Mouse (Mus musculus) heart, postnatal 0 days (tissue): ENCODE measurements at regions not wholly inside any gene's neighbourhood (a gene's known extent, or its start where the extent isn't known, plus 50 kb on each side); places are given as distances from the start of the nearest gene placed in this dataset.

Experiments
- CTCF ChIP-seq: IDR thresholded peaks from 2 replicates; pipeline ENCODE4 v1.5.1; 2016; ENCODE audit warnings: antibody characterized with exemption, control low read depth, low read depth
- EP300 ChIP-seq: IDR thresholded peaks from 2 replicates; pipeline ENCODE4 v1.6.1; 2016; ENCODE audit warnings: antibody characterized with exemption, low read depth

DNA sequence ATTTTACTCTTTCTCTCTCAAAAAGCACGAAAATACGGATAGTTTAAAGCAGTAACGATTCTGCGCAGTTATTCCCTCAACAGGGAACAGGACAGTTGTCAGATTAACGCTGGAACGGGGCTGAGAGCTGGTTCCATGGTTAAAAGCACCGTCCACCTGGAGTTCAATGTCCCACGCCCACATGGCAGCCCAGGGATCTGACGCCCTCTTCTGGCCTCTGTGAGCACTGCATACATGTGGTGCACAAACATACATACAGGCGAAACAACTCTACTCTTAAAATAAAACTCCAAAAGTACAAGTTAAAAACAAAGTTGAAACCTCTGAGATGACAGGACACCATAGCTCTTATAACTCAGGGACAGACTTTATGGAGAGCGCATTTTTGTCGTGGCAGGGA lies 169.5 kb downstream of the Rpap3 start:
- TF ChIP-seq CTCF (no peak), EP300 (no peak)
